Mouse (Mus musculus): Measurements from ENCODE around the gene Hoxb9.

Hoxb9 gene

GRCm38 (mm10) chr11:96267021-96267920 is 4.0 kb upstream of the Hoxb9 start:
- DNase-seq: no peak

- DNase-seq: no peak
Observed at GRCm38 (mm10) chr11:96268031-96268745, 3.1 kb upstream of the Hoxb9 start.

- DNase-seq: no peak
Observed at GRCm38 (mm10) chr11:96269869-96270268, 1.4 kb upstream of the Hoxb9 start.

GRCm38 (mm10) chr11:96271541-96272011 is 319 bp downstream of the Hoxb9 start:
- no peak for DNase-seq

- DNase-seq: no peak
Observed at GRCm38 (mm10) chr11:96272024-96272921, 1.0 kb downstream of the Hoxb9 start.

GRCm38 (mm10) chr11:96274428-96274827 is 3.2 kb downstream of the Hoxb9 start:
- DNase-seq: no peak

- DNase-seq: no peak
Observed at GRCm38 (mm10) chr11:96275896-96276295, 4.6 kb downstream of the Hoxb9 start.

GRCm38 (mm10) chr11:96277151-96278044 is 6.1 kb downstream of the Hoxb9 start:
- DNase-seq: no peak

GRCm38 (mm10) chr11:96278324-96278723 is 7.1 kb downstream of the Hoxb9 start:
- DNase-seq: no peak

- peak; percentile 70 for DNase-seq
Observed at GRCm38 (mm10) chr11:96278773-96279172, 7.5 kb downstream of the Hoxb9 start.

- DNase-seq: no peak
Observed at GRCm38 (mm10) chr11:96279421-96280233, 8.4 kb downstream of the Hoxb9 start.

- DNase-seq: no peak
Observed at GRCm38 (mm10) chr11:96280399-96281378, 9.4 kb downstream of the Hoxb9 start.

- DNase-seq: no peak
Observed at GRCm38 (mm10) chr11:96281396-96281795, 10.1 kb downstream of the Hoxb9 start.

GRCm38 (mm10) chr11:96281855-96282570 is 10.8 kb downstream of the Hoxb9 start, which contains the start of gene Hoxb8:
TSS of gene Hoxb8 (plus strand) at chr11:96281905.
- no peak for DNase-seq

GRCm38 (mm10) chr11:96282795-96283430 is 11.7 kb downstream of the Hoxb9 start:
- DNase-seq: no peak

GRCm38 (mm10) chr11:96284041-96284749 is 12.9 kb downstream of the Hoxb9 start:
- DNase-seq: no peak
